Mouse (Mus musculus): ENCODE measurements around the gene Gm17545. TPM values are rescaled to one million over a fixed set of nuclear protein-coding genes. Genes with fewer than 3 reads are reported as not detected.

The Gm17545 gene
- total and polyA plus RNA-seq, 2 experiments from 2014 or later, result not detected

- 90% methylated on average over 10 of the region's 10 CpGs for WGBS
- Histone ChIP-seq H3K9me3 (ENCODE audit: low read length) (no peaks in the 10 kb centered on the region), H3K4me3 (ENCODE audit: low read depth, low read length) (no peak overlapping the region), H3K9ac (no peak overlapping the region), H3K36me3 (ENCODE audit: insufficient read depth) (peaks cover 90% of the 10 kb centered on the region), H3K27ac (ENCODE audit: low read depth, low read length) (no peak overlapping the region), H3K27me3 (ENCODE audit: insufficient read depth, low read length) (no peaks in the 10 kb centered on the region), H3K4me1 (ENCODE audit: insufficient read depth) (no peaks in the 10 kb centered on the region), H3K4me2 (ENCODE audit: low read depth) (no peak overlapping the region)
- ATAC-seq (no peak; the same call in 1 of the 2 replicates), DNase-seq (no peak)
- TF ChIP-seq CTCF (IDR thresholded peaks at IDR 0.05; ENCODE audit: low read depth), result no peak
These were observed 577 bp upstream of the Gm17545 start for GRCm38 (mm10) chr9:22453501-22453924.

GRCm38 (mm10) chr9:22455041-22455440 is 951 bp downstream of the Gm17545 start:
- Histone ChIP-seq H3K4me1 (ENCODE audit: insufficient read depth) (no peaks in the 10 kb centered on the region), H3K4me2 (ENCODE audit: low read depth) (no peak overlapping the region), H3K9me3 (ENCODE audit: low read length) (no peaks in the 10 kb centered on the region), H3K9ac (no peak overlapping the region), H3K27ac (ENCODE audit: low read depth, low read length) (no peak overlapping the region), H3K36me3 (ENCODE audit: insufficient read depth) (peaks cover 76% of the 10 kb centered on the region), H3K4me3 (ENCODE audit: low read depth, low read length) (no peak overlapping the region), H3K27me3 (ENCODE audit: insufficient read depth, low read length) (no peaks in the 10 kb centered on the region)
- DNase-seq (no peak), ATAC-seq (no peak)
- TF ChIP-seq CTCF (IDR thresholded peaks at IDR 0.05; ENCODE audit: low read depth), result no peak

DNA sequence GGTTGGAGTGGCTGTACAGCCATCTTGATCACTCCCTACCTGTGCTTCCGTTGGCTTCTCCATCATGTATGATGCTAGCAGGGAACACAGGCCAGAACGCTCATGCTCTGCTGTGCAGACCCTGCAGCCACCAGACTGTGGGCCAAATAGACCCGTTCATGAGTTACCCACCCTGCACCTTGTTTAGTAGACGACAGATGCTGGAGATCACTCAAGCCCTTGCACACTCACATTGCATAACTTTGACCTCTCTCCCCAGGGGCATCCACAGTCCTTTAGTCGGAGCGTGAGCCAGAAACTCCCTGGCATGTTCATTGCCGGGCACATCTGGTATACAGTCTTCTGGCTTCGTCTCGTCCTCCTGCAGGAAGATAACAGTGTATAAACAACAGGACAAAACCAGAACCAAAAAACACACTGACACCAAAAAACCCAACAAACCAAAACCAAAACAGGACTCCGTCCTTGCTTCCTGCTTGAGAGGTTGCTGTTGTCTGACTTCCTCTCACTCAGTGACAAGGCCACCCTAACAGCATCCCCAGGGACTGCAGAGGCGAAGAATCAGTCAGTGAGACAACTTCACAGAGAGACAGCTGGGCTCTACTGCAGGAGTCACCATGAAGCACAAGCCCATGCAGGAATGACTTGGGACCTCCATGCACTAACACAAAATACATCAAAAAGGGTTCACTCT is 3.2 kb downstream of the Gm17545 start:
- no peak for TF ChIP-seq CTCF (IDR thresholded peaks at IDR 0.05; ENCODE audit: low read depth)

GRCm38 (mm10) chr9:22461946-22462345 is 7.9 kb downstream of the Gm17545 start:
- TF ChIP-seq CTCF (IDR thresholded peaks at IDR 0.05; ENCODE audit: low read depth), result no peak
- 72% methylated on average over 3 of the region's 3 CpGs for WGBS

More for the DNA sequence above, 3.2 kb downstream of the Gm17545 start:
- H3K27me3 ChIP-seq (ENCODE audit: insufficient read depth, low read length), result no peaks in the 10 kb centered on the region
- no peaks in the 10 kb centered on the region for H3K4me1 ChIP-seq (ENCODE audit: insufficient read depth)
- no peak for ATAC-seq
- H3K4me2 ChIP-seq (ENCODE audit: low read depth), result no peak overlapping the region
- no peak overlapping the region for H3K4me3 ChIP-seq (ENCODE audit: low read depth, low read length)
- peaks cover 54% of the 10 kb centered on the region for H3K36me3 ChIP-seq (ENCODE audit: insufficient read depth)
- DNase-seq, result no peak
- 89% methylated on average over 11 of the region's 11 CpGs for whole genome bisulfite sequencing
- H3K27ac ChIP-seq (ENCODE audit: low read depth, low read length), result no peak overlapping the region
- H3K9me3 ChIP-seq (ENCODE audit: low read length), result no peaks in the 10 kb centered on the region
- no peak overlapping the region for H3K9ac ChIP-seq

GRCm38 (mm10) chr9:22466212-22466611 is 12.1 kb downstream of the Gm17545 start:
- no peak for ATAC-seq
- WGBS, result 93% methylated on average over 5 of the region's 5 CpGs
- H3K4me2 ChIP-seq (ENCODE audit: low read depth), result no peak overlapping the region

More at GRCm38 (mm10) chr9:22461946-22462345, 7.9 kb downstream of the Gm17545 start:
- peaks cover 15% of the 10 kb centered on the region for H3K36me3 ChIP-seq (ENCODE audit: insufficient read depth)
- H3K4me3 ChIP-seq (ENCODE audit: low read depth, low read length), result no peak overlapping the region
- peak; percentile 47 for DNase-seq
- no peak overlapping the region for H3K9ac ChIP-seq
- H3K27me3 ChIP-seq (ENCODE audit: insufficient read depth, low read length), result no peaks in the 10 kb centered on the region
- no peak for ATAC-seq
- no peak overlapping the region for H3K27ac ChIP-seq (ENCODE audit: low read depth, low read length)
- H3K4me1 ChIP-seq (ENCODE audit: insufficient read depth), result no peaks in the 10 kb centered on the region
- no peaks in the 10 kb centered on the region for H3K9me3 ChIP-seq (ENCODE audit: low read length)
- no peak overlapping the region for H3K4me2 ChIP-seq (ENCODE audit: low read depth)

GRCm38 (mm10) chr9:22467371-22468169 is 13.5 kb downstream of the Gm17545 start:
- no peak for TF ChIP-seq CTCF (IDR thresholded peaks at IDR 0.05; ENCODE audit: low read depth)
- no peaks in the 10 kb centered on the region for H3K4me1 ChIP-seq (ENCODE audit: insufficient read depth)
- H3K9ac ChIP-seq, result peak overlapping the region; percentile 97
- H3K4me3 ChIP-seq (ENCODE audit: low read depth, low read length), result peak overlapping the region; percentile 74
- ATAC-seq, result peak; percentile 78
- peak overlapping the region; percentile 91 for H3K27ac ChIP-seq (ENCODE audit: low read depth, low read length)
- DNase-seq, result peak; percentile 57
- no peaks in the 10 kb centered on the region for H3K27me3 ChIP-seq (ENCODE audit: insufficient read depth, low read length)
- 0 out of 2 replicates have a peak, but pooled peaks cover 3% of the 10 kb centered on the region for H3K36me3 ChIP-seq (ENCODE audit: insufficient read depth)
- peak overlapping the region; percentile 69 for H3K4me2 ChIP-seq (ENCODE audit: low read depth)
- 5% methylated on average over 71 of the region's 73 CpGs for WGBS
- no peaks in the 10 kb centered on the region for H3K9me3 ChIP-seq (ENCODE audit: low read length)

More at GRCm38 (mm10) chr9:22466212-22466611, 12.1 kb downstream of the Gm17545 start:
- Histone ChIP-seq H3K36me3 (ENCODE audit: insufficient read depth) (0 out of 2 replicates have a peak, but pooled peaks cover 3% of the 10 kb centered on the region), H3K27me3 (ENCODE audit: insufficient read depth, low read length) (no peaks in the 10 kb centered on the region), H3K4me3 (ENCODE audit: low read depth, low read length) (no peak overlapping the region), H3K4me1 (ENCODE audit: insufficient read depth) (no peaks in the 10 kb centered on the region), H3K27ac (ENCODE audit: low read depth, low read length) (no peak overlapping the region), H3K9ac (no peak overlapping the region), H3K9me3 (ENCODE audit: low read length) (no peaks in the 10 kb centered on the region)
- DNase-seq, result no peak
- no peak for TF ChIP-seq CTCF (IDR thresholded peaks at IDR 0.05; ENCODE audit: low read depth)
